Mouse (Mus musculus): ENCODE data around the gene Rnf19b. TPM values are rescaled to one million over a fixed set of nuclear protein-coding genes. Genes with fewer than 3 reads are reported as not detected.

Gene Rnf19b
- total RNA-seq, 2 experiments from 2014 or later, result 23.6 to 25.1 TPM

DNA sequence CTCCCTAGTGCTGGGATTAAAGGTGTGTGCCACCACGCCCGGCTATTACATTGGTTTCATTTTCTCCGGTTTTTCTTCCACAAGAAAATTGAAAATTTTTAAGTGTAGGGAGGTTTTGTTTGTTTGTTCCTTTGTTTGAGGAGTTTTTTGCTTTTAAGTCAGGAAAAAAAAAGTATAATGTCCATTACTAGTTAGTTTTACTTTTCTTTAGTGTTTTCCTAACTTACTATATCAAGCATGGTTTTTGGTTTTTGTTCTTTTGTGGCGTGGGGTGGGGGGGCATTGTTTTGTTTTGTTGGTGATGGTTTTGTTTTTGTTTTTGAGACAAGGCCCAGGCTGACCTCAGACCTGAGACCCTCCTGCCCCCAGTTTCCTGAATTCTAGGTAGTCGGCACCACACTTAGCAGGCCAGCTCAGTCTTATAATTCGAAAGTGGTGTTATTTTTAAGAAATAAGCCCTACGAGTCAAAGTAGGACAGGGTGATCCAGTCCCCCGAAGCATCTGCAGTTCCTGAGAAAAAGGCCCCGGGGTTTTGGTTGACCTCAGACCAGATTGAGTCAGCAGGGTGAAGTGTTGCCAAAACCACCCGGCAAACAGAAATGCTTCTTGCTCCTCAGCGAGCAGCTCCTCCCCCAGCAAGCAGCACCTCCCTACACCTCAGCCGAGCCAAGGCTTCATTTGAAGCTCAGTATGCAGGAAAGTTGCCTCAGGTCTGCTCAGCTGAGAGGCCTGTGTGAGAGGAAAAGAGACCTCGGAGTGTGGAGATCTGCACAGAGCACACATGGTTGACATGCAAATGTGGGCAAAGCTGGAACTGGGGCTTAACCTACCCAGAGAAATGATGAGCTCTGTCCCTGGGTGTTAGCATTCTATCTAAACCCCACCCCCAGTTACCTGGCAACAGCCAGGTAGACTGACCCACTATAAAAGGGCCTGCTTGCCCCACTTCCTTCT lies 23.1 kb upstream of the Rnf19b start:
- peak; percentile 82 for DNase-seq

- DNase-seq, result peak; percentile 38
Observed at GRCm38 (mm10) chr4:129035851-129036445, 22.1 kb upstream of the Rnf19b start.

GRCm38 (mm10) chr4:129047721-129048421 lies 10.2 kb upstream of the Rnf19b start:
- DNase-seq, result no peak

- DNase-seq, result peak; percentile 81
Observed at GRCm38 (mm10) chr4:129048501-129049305, 9.4 kb upstream of the Rnf19b start.

- peak; percentile 34 for DNase-seq
Observed at GRCm38 (mm10) chr4:129049306-129050011, 8.6 kb upstream of the Rnf19b start.

GRCm38 (mm10) chr4:129050365-129050764 lies 7.7 kb upstream of the Rnf19b start:
- no peak for DNase-seq

DNA sequence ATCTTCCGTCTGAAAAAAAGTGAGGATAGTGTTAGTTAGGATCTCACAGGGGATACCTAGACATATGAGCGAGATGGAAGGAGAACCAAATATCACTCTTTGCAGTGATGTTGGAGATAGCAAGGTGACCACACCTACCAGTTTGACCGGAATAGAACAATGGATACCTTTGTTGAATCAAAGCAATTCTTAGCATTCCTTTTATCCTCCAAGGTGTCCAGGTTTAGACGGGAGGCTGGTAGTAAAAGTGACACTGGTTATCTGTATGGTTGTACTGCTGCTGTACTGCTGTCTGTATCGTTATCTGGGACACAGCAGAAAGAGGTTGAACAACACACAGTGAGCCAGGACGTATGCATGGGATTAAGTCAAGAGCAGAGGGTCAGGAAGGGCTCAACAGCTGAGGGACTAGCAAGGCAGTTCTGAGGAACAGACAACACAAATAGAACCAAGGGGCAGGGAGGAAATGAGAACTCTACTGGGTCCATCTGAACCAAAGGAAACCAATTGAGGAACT lies 7.1 kb upstream of the Rnf19b start:
- DNase-seq, result no peak

DNA sequence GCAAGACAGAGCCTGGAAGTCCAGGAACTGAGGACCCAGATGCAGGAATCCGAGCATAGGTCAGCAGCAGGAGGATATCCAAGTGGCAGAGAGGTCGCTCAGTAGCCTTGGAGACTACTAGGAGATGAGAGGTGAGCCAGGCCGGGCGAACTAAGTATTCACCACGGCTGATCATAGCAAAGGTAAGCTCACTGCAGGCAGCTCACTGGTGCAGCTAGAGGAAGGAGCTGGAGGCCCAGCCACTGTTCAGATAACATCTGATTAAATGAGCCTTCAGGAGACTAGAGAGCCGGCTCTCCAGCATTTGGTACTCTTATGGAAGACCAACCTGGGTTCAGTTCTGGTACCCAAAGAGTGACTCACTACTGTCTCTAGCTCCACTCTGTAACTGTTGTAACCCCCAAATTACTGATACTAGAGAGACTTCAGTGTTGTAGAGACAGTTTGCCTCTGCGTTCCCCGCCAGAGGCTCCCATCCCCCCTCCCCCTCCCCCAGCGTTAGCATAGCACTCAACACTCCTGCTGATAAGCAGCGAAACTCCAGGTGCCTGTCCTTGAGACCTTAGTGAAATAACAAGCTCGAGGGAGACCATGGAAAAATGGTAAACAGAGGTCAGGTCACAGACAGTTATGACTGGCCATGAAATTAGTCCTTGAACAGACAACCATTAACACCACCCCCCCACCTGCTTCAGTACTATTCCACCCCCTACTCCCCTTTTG lies 6.4 kb upstream of the Rnf19b start:
- no peak for DNase-seq

DNA sequence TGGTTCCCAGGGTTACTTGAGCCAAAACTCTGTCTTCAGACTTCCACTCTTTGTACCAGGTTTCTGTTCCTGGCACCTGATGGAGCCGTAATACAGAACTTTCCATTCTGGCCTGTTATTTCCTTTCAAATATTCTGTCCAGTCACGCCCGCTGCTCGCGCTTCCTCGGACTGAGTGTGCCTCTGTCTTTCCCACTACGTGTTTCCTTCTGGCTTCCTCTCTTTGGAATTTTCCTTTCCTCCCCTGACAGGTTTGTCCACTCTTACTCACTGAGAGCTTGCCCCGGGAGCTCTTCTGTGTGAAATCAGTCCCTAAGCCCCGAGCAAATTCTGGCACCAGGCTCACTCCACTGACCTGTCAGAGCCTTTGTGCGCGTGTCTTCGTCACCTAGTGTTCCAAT lies 3.3 kb upstream of the Rnf19b start:
- no peak for DNase-seq

GRCm38 (mm10) chr4:129055562-129055961 lies 2.5 kb upstream of the Rnf19b start:
- no peak for DNase-seq

DNA sequence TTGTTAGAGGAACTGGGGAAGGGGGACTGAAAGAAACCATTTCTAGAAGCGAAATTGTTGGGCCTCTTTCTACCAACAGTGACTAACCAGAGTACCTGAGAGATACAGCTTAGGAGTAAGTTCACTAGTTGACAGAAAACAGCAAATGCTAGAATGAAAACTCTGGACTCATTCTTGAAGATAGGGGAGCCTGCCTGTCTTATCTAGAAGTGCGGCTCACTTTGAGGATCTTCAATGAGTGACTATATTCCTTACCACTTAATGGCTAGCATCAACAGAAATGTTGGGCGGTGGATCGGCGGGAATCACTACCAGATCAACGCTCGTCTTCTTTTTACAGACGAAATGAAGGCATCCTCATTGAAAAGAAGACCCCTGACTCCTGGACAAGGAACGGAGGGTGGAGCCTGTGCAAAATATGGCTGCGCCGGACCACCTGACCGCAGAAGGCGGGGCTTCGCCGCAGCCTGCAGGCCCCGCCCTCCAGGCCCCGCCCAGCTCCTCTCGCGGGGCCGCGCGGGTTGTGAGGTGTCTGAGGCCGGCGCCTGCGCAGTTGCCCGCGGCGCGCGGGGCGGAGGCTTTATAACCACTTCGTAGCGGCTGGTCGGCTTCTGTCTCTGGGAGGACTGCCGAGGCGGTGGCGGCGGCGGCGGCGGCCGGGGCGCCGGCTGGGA lies 401 bp upstream of the Rnf19b start:
- peak; percentile 98 for DNase-seq

DNA sequence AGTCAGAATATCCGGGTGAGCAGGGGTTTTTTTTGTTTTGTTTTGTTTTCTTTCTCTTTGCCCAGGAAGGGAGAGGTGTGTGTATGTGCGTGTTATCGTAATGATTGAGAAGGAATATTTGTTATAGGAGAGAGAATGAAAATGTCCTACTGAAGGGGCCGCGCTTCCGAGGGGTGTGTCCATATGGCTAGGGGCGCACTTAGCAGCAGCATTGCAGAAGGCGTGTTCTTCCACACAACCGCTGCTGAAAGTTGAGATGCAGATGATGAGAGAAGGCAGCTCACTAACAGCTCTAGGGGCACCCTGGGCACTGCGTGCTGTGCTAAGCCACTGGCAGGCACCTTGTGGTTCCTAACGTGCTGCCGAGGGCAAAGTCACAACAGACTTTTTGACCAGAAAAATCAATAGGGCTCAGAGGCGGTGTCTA lies 1.1 kb downstream of the Rnf19b start:
- peak; percentile 39 for DNase-seq

- no peak for DNase-seq
Observed at GRCm38 (mm10) chr4:129059922-129060321, 1.9 kb downstream of the Rnf19b start.

DNA sequence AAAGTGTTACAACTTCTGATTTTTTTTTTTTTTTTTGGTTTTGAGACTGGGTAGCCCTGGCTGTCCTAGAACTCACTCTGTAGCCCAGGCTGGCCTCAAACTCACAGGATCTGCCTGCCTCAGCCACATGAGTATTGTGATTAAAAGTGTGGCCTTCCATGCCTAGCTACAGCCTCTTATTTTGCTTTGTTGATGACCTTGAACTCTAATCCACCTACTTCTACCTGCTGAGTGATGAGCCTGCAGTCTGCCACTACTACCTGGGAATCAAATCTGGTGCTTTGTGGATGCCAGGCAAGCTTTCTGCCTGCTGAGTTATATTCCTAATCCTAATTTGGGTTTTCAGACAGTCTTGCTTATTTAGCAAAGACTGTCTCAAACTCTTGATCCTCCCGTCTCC lies 3.4 kb downstream of the Rnf19b start:
- DNase-seq, result no peak

DNA sequence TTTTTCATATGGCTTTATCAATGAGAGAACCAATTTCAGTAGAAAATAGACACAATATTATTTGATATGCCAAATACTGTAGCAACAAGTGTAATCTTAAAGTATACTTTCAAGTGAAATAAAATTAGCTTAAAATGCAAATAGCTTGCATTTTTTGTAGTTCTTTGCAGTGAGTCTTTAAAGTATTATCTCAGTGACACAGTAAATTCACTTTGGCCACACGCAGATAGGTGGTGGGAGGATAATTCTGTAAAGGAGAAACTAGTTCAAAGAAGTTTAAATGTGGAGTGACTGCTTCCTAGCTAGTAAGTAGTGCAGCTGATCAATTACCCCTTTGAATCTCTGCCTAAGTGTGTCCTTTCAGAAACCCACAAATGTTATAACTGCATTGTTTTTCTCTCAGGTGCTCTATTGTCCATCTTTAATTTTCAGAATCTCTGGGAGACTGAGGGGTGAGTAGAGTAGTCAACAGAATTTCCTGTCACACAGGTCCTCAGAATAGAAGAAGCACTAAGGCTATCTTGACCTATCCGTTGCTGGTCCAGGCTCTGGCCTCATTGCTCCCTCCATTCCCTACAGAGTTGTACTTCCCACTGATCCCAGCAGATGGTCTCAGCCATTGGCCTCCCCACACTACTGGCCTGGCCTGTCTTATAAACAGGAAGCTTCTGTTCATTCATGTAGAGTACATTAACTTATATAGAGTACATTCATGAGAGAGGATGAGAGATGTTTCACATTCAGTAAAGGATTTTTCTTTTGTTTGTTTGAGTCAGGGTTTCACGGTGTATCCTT lies 4.4 kb downstream of the Rnf19b start:
- DNase-seq, result no peak

GRCm38 (mm10) chr4:129065688-129066236 lies 7.7 kb downstream of the Rnf19b start:
- no peak for DNase-seq

DNA sequence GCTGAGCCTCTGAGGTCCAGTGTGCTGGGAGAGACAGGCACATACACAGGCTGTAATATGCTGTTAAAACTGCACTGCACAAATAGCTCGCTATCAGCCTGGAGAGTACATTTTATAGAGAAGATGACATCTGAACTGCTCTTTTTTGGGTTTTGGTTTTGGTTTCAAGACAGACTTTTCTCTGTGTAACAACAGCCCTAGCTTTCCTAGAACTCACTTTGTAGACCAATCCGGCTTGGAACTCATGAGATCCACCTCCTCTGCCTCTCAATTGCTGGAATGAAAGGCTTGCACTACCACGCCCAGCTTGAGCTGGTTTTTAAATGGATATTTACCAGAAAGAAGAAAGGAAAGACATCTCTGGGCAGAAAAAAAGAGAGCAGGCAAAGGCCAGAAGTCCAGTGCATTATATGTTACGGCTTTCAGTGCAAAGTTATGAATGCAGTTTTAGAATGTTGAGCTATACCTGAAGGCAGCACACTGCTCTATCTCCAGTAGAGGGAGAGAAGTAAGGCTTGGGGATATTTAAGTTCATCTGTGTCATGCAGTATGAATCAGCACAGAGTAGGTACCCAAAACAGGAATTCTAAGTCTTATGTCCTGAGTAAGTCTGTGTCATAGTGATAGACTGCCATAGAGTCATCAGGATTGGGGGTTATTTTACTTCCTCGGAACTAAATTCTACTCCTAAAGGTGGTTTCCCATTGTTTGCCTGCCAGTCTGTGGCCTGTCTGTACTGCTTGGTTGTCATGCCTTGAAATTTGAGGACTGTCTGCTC lies 9.8 kb downstream of the Rnf19b start:
- DNase-seq, result no peak

DNA sequence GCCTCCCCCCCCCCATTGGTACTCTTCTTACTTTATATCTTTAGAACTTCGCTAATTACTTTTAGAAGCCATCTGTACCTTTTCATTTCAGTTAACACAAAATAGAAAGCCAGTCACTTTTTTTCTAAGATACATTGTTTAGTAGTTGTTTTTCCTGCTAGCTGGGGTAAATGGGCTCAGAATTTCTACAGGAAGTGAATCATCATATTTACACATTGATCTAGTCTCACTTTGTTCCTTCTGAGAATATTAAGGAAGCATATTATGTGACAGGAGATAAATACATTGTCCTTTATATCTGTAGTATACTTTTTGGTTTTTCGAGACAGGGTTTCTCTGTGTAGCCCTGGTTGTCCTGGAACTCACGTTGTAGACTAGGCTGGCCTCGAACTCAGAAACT lies 10.8 kb downstream of the Rnf19b start:
- DNase-seq, result no peak
